Mouse (Mus musculus) limb, embryonic 14.5 days (tissue): ENCODE measurements around the gene Rmnd5b. TPM values are rescaled to one million over a fixed set of nuclear protein-coding genes. Genes with fewer than 3 reads are reported as not detected.

Experiments
- ATAC-seq: fragments of 200-750 bp; cut with Nextera tagmentation; 2 replicates; pipeline ENCODE4 v1.8.0; 2017; ENCODE audit warnings: low read depth, moderate number of reproducible peaks, moderate TSS enrichment; ENCODE audit not compliant: low FRiP score
- DNase-seq: peaks from one replicate; pipeline ENCODE4 v3.0.0-alpha.2; 2015; ENCODE audit warnings: low spot score
- H3K27ac ChIP-seq: fragments of 300-500 bp; sonication (generic); replicated peaks from 2 replicates; pipeline ENCODE4 v1.5.1; 2014; ENCODE audit warnings: low read depth, mild to moderate bottlenecking, low read length, moderate library complexity, mixed read lengths
- H3K27me3 ChIP-seq: fragments of 300-500 bp; sonication (generic); 2 replicates; pipeline ENCODE4 v1.6.1; 2014; ENCODE audit warnings: low read length, mixed read lengths; ENCODE audit not compliant: control insufficient read depth, insufficient read depth
- H3K36me3 ChIP-seq: fragments of 300-500 bp; sonication (generic); 2 replicates; pipeline ENCODE4 v1.6.1; 2014; ENCODE audit warnings: mild to moderate bottlenecking, low read length, moderate library complexity, mixed read lengths; ENCODE audit not compliant: control insufficient read depth, insufficient read depth
- H3K4me1 ChIP-seq: fragments of 300-500 bp; sonication (generic); 2 replicates; pipeline ENCODE4 v1.6.1; 2014; ENCODE audit warnings: antibody characterized with exemption, low read length, mixed read lengths; ENCODE audit not compliant: control insufficient read depth, insufficient read depth
- H3K4me2 ChIP-seq: fragments of 300-500 bp; sonication (generic); replicated peaks from 2 replicates; pipeline ENCODE4 v1.6.1; 2014; ENCODE audit warnings: low read depth, mild to moderate bottlenecking, low read length, moderate library complexity; ENCODE audit not compliant: severe bottlenecking
- H3K4me3 ChIP-seq: fragments of 300-500 bp; sonication (generic); replicated peaks from 2 replicates; pipeline ENCODE4 v1.5.1; 2014; ENCODE audit warnings: low read length
- H3K9ac ChIP-seq: fragments of 300-500 bp; sonication (generic); 2 replicates; pipeline ENCODE4 v1.6.1; 2014; ENCODE audit warnings: mild to moderate bottlenecking, low read depth, low read length, moderate library complexity; ENCODE audit not compliant: severe bottlenecking
- H3K9me3 ChIP-seq: fragments of 300-500 bp; sonication (generic); 2 replicates; pipeline ENCODE4 v1.6.1; 2016; ENCODE audit warnings: low read length; ENCODE audit not compliant: control insufficient read depth
- POLR2A ChIP-seq: fragments of 200-500 bp; IDR thresholded peaks from 2 replicates; pipeline ENCODE4 v1.8.0; 2012; ENCODE audit warnings: inconsistent platforms, mild to moderate bottlenecking, moderate library complexity, borderline replicate concordance; ENCODE audit not compliant: insufficient read depth, insufficient read length; ENCODE audit errors: extremely low read depth
- WGBS: fragments of 180-500 bp; shearing (Covaris S2); extraction: QIAGEN DNeasy Blood & Tissue Kit; methylation state at CpG from one replicate; pipeline ENCODE4 v1.1.7; 2014; 5-methylcytosine and 5-hydroxymethylcytosine counted together
- polyA plus RNA-seq, 2 experiments: library from polyadenylated mRNA; depleted of rRNA in 1 of 2; stranded (reverse) in 1 of 2; unstranded in 1 of 2; fragments of >200 nt; fragmentation: Nextera tagmentation in 1 of 2; extraction: Ambion mirVana in 1 of 2; gene quantifications; 2 replicates each; pipeline versions ENCODE4 v1.2.1 to v1.2.3; 2012 to 2014

The Rmnd5b gene
- polyA plus RNA-seq, 2 experiments, result 49.3 to 57.4 TPM

GRCm38 (mm10) chr11:51644217-51644616 lies 8.5 kb upstream of the Rmnd5b start:
- Histone ChIP-seq H3K36me3 (peaks cover 35% of the 10 kb centered on the region), H3K9me3 (no peaks in the 10 kb centered on the region), H3K9ac (no peak overlapping the region), H3K4me3 (no peak overlapping the region), H3K27ac (no peak overlapping the region), H3K4me1 (peaks cover 10% of the 10 kb centered on the region), H3K4me2 (no peak overlapping the region), H3K27me3 (no peaks in the 10 kb centered on the region)
- ATAC-seq (no peak), DNase-seq (no peak)
- 69% methylated on average over 13 of the region's 16 CpGs for WGBS
- TF ChIP-seq POLR2A, result no peak

- Histone ChIP-seq H3K36me3 (peaks cover 35% of the 10 kb centered on the region), H3K4me3 (no peak overlapping the region), H3K9ac (no peak overlapping the region), H3K4me1 (peaks cover 6% of the 10 kb centered on the region), H3K27me3 (no peaks in the 10 kb centered on the region), H3K27ac (no peak overlapping the region), H3K4me2 (no peak overlapping the region), H3K9me3 (no peaks in the 10 kb centered on the region)
- no peak for TF ChIP-seq POLR2A
- WGBS, result 57% methylated on average over 15 of the region's 15 CpGs
- ATAC-seq, result peak; percentile 50
- DNase-seq, result no peak
Observed at GRCm38 (mm10) chr11:51643761-51644160, 8.1 kb upstream of the Rmnd5b start.

- Histone ChIP-seq H3K4me2 (no peak overlapping the region), H3K27ac (no peak overlapping the region), H3K36me3 (peaks cover 35% of the 10 kb centered on the region), H3K27me3 (no peaks in the 10 kb centered on the region), H3K4me3 (no peak overlapping the region), H3K9ac (no peak overlapping the region), H3K9me3 (no peaks in the 10 kb centered on the region), H3K4me1 (peaks cover under 1% of the 10 kb centered on the region)
- no peak for TF ChIP-seq POLR2A
- no peak for ATAC-seq
- DNase-seq, result no peak
- 80% methylated on average over 9 of the region's 9 CpGs for WGBS
Observed at GRCm38 (mm10) chr11:51643202-51643601, 7.5 kb upstream of the Rmnd5b start.

GRCm38 (mm10) chr11:51640748-51641147 lies 5.1 kb upstream of the Rmnd5b start:
- no peak overlapping the region for H3K4me2 ChIP-seq
- WGBS, result 83% methylated on average over 7 of the region's 7 CpGs
- no peak overlapping the region for H3K9ac ChIP-seq
- no peak overlapping the region for H3K27ac ChIP-seq
- no peaks in the 10 kb centered on the region for H3K27me3 ChIP-seq
- H3K4me3 ChIP-seq, result no peak overlapping the region
- peaks cover 33% of the 10 kb centered on the region for H3K36me3 ChIP-seq
- H3K4me1 ChIP-seq, result peaks cover 5% of the 10 kb centered on the region; the same call in 1 of the 2 replicates
- no peak for TF ChIP-seq POLR2A
- H3K9me3 ChIP-seq, result no peaks in the 10 kb centered on the region
- ATAC-seq, result no peak
- no peak for DNase-seq

- Histone ChIP-seq H3K4me3 (no peak overlapping the region), H3K36me3 (peaks cover 11% of the 10 kb centered on the region), H3K4me2 (peak overlapping the region; percentile 33), H3K27ac (peak overlapping the region; percentile 56), H3K4me1 (peaks cover 10% of the 10 kb centered on the region), H3K9ac (no peak overlapping the region), H3K27me3 (no peaks in the 10 kb centered on the region), H3K9me3 (no peaks in the 10 kb centered on the region)
- no peak for TF ChIP-seq POLR2A
- ATAC-seq (no peak), DNase-seq (no peak)
- 58% methylated on average over 5 of the region's 5 CpGs for WGBS
Observed at GRCm38 (mm10) chr11:51638497-51638896, 2.8 kb upstream of the Rmnd5b start.

GRCm38 (mm10) chr11:51637971-51638414 lies 2.3 kb upstream of the Rmnd5b start:
- Histone ChIP-seq H3K4me2 (peak overlapping the region; percentile 33), H3K27ac (peak overlapping the region; percentile 56), H3K4me1 (peaks cover 10% of the 10 kb centered on the region), H3K9me3 (no peaks in the 10 kb centered on the region), H3K27me3 (no peaks in the 10 kb centered on the region), H3K9ac (peak overlapping the region; percentile 18), H3K4me3 (peak overlapping the region; percentile 14), H3K36me3 (peaks cover 5% of the 10 kb centered on the region; the same call in 1 of the 2 replicates)
- ATAC-seq (peak; percentile 28; the same call in 1 of the 2 replicates), DNase-seq (peak; percentile 69)
- TF ChIP-seq POLR2A, result no peak
- WGBS, result 3% methylated on average over 17 of the region's 17 CpGs
